Mouse (Mus musculus) olfactory bulb, adult 2 months (tissue): ENCODE results near the gene Ube2o.

ENCODE experiments used
- CTCF ChIP-seq: fragments of 200-500 bp; IDR thresholded peaks from 2 replicates; pipeline ENCODE4 v1.5.1; 2012; ENCODE audit warnings: low read depth, mild to moderate bottlenecking, low read length, moderate library complexity; ENCODE audit not compliant: insufficient read depth
- POLR2A ChIP-seq: fragments of 200-500 bp; IDR thresholded peaks from 2 replicates; pipeline ENCODE4 v1.6.1; 2012; ENCODE audit warnings: mild to moderate bottlenecking, low read depth, low read length, moderate library complexity; ENCODE audit not compliant: insufficient read depth

GRCm38 (mm10) chr11:116623281-116624124, 42.3 kb upstream of the Ube2o start:
- no peak for TF ChIP-seq CTCF
- no peak for TF ChIP-seq POLR2A
